Mouse (Mus musculus): ENCODE data around the gene Cmip.

The Cmip gene

DNA sequence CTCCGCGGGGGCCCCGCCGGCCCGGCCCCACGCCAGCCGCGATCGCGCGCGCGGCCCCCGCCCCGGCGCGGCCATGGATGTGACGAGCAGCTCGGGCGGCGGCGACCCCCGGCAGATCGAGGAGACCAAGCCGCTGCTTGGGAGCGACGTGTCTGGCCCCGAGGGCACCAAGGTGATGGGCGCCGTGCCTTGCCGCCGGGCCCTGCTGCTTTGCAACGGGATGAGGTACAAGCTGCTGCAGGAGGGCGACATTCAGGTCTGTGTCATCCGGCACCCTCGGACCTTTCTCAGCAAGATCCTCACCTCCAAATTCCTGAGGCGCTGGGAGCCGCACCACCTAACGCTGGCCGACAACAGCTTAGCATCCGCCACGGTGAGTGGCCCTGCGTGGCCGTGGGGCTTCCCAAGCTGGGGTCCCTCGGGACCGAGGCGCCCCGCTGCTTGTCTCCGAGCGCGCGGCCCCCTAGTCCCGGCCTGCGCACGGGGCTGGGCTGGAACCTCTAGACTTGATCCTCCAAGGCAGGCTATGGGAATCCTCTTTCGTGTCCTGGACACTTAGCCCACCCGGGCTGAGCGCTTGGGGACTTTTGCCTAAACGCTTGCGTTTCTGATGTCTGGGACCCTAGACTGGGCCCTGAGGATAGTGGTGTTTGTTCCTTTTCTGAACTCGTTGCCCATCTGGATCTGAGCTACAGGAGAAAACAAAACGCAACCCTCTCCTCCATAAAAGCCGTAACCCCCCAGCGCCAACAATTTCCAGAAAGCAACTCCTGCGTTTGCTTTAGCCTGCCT lies at the start of gene Cmip:
Cmip (plus strand) TSS at position 36 of the 792 bp plus-strand sequence.
- DNase-seq, result no peak

GRCm38 (mm10) chr8:117209150-117209549 lies 47.7 kb upstream of the Cmip start:
- no peak for DNase-seq

DNA sequence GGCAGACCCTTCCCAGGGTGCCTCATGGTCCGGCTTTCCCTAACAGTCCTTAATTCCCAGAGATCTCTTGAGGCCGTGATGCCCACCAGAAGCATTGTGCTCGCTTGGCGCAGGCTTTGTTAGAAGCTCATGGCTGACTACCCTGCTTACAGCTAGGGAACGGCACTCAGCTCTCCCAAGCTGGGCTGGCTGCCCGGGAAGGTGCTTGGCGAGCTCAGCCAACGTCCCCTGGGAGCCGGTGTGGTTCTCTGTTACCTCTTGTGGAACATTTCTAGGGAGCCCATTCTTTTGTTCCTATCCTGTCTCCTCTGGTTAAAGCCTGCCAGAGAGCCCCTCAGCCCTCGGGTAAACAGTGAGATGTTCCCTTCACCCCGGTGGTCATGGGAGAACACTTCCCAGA lies 44.8 kb upstream of the Cmip start:
- no peak for DNase-seq

DNA sequence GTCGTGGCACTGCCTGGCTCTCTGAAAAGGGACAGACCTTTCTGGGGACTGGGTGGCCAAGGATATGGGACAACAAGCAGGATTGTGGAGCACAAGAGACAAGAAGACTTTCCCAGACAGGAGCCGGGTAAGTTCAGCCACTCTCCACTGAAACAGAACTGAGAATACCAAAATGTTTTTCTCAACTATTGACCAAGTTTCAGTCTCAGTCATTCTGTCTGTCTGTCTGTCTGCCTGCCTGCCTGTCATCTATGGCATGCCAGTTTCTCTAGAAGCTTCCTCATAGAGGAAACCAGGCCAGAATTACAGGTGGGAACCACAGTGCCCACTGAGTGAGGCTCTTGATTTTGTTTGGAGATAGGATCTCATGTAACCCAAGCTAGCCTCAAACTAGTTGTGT lies 39.1 kb upstream of the Cmip start:
- no peak for DNase-seq

- no peak for DNase-seq
Measured at GRCm38 (mm10) chr8:117222396-117222795, 34.5 kb upstream of the Cmip start.

DNA sequence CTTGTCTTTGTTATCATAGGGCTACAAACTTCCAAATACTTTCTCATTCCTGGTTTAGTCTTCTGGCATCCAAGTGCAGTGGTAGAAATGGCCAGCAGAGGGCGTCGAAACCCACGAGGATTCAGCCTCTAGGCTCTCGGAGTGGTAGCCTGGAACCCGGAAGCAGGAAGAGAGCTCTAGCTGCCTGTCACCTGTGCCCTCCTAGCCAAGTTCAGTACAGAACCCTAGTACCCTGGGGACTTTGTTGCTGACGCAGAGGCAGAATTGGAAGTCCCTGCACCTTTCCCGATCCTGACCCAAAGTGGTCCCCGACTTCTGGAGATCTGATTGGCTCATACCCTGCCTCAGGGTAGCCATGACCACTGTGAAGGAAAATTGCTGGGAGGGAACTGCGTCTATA lies 32.2 kb upstream of the Cmip start:
- peak; percentile 91 for DNase-seq

- no peak for DNase-seq
Measured at GRCm38 (mm10) chr8:117226306-117226705, 30.6 kb upstream of the Cmip start.

- no peak for DNase-seq
Measured at GRCm38 (mm10) chr8:117227339-117227738, 29.5 kb upstream of the Cmip start.

GRCm38 (mm10) chr8:117233199-117233598 lies 23.7 kb upstream of the Cmip start:
- no peak for DNase-seq

GRCm38 (mm10) chr8:117236531-117236930 lies 20.3 kb upstream of the Cmip start:
- no peak for DNase-seq

GRCm38 (mm10) chr8:117240326-117240725 lies 16.5 kb upstream of the Cmip start:
- DNase-seq, result no peak

GRCm38 (mm10) chr8:117240841-117241494 lies 15.9 kb upstream of the Cmip start:
- DNase-seq, result no peak

- no peak for DNase-seq
Measured at GRCm38 (mm10) chr8:117241848-117242247, 15.0 kb upstream of the Cmip start.

DNA sequence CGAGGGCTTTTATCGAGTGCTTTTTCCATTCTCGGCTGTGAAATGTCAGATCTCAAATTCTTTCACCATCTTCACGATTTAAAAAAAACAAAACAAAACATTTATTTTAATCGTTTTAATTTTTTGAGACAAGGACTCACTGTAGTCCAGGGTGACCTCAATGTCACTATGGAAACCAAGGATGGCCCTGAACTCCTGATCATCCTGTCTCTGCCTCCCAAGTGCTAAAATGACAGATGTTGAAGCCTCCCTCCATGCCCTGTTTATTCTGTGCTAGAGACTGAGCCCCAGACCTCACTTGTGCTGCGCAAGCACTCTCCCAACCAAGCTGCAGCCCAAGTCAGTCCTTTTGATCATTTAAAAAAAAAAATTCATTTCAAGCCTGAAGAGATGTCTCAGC lies 14.6 kb upstream of the Cmip start:
- no peak for DNase-seq

- no peak for DNase-seq
Measured at GRCm38 (mm10) chr8:117244601-117245000, 12.3 kb upstream of the Cmip start.

DNA sequence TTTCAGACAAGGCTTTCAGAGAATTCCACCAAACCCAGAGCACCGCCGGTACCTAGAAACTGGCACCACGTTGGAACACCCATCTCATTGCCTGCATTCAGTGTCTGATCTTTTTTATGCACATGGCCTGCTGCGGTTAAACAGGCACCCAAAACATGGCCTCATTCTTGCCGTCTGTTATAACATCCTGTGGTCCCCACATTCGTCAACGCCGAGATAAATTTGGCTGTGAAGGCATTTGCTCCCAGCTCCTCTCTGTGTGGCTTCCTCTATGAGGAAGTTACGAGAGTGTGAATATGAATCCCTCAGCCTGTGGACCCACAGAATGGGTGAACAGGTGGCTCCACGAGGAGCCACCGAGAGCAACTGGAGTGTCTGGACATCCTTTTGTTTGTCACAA lies 8.5 kb upstream of the Cmip start:
- DNase-seq, result peak; percentile 30

DNA sequence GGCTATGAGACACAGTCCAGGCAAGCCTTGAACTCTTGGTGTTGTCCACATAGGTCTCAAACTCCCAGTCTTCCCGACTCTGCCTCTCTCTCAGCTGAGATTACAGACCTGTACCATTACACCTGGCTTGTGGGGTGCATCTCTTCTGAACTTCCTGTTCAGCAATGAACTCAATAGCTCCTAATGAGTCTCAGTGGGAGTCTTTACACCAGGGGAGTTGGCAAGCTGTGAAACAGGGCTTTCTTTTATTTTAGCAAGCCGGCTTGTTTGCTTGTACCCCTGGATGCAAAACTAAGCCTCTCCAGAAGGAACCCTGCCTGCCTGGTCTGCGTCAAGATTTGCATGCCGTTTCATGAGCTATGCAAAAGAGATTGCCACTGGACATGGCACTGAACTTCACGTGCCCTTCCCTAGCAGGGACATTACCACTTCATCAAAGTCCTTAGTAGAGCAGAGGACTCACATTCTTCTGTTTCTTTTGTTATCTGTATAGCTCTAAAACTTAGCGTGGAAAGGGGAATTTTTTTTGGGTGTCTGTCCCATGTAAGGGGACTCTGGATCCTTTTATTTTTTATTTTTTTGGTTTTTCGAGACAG lies 5.7 kb upstream of the Cmip start:
- no peak for DNase-seq

DNA sequence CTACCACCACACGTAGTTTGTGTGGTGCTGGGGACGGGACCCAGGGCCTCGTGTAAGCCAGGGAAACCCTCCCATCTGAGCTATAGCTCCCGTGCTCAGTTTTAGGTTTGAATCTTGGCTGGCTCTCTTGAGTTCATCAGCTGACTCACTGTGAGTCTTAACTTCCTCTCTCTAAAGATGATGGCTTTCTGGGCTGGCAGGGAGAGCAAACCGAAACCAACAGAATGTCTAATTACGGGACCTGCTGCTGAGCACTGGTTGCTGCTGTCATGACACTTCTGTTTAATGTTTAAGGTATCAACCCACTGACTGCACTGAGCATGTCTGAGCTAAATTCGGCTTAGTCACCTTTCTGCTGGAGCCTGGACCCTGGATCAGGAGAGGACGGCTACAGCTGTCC lies 4.2 kb upstream of the Cmip start:
- no peak for DNase-seq

DNA sequence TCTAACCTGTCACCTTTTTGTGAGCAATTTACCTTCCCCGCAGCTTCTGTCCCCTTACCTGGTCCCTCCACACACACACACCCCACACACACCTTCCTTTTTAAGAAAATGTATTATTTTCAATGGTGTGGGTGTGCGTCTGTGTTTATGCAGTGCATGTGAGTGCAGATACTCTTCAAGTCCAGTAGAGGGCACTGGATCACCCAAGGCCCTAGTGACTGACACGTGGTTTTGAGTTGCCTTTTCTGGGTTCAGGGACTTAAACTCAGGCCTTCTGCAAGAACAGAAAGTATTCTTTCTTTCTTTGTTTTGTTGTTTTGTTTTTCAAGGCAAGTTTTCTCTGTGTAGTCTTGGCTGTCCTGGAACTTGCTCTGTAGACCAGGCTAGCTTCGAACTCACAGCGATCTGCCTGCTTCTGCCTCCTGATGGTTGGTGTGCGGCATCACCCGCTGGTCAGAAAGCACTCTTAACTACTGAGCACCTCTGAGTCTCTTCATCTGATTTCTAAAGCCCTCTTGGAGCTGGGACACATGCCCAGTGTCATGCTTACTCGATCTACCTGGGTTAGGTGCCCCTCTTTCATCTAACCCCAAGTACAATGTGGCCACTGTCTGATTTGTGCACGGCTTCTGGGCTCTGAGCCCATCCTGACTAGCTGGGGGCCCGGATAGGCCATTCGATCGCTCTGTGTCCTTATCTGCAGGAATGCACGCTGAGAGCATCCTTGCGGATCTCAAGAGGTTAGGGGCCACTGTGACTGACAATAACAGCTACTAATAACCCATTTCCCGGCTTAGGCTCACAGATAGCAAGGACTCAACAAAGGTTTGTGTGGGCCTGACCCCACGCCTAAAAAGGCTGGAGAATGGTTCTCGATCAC lies 3.2 kb upstream of the Cmip start:
- no peak for DNase-seq

- no peak for DNase-seq
Measured at GRCm38 (mm10) chr8:117254496-117254895, 2.4 kb upstream of the Cmip start.

GRCm38 (mm10) chr8:117256292-117256938 lies 449 bp upstream of the Cmip start:
- peak; percentile 95 for DNase-seq

- peak; percentile 72 for DNase-seq
Measured at GRCm38 (mm10) chr8:117257821-117258575, 1.1 kb downstream of the Cmip start.

Measured in thymus, postnatal 14 days (tissue).